Mouse (Mus musculus) cerebellum, postnatal 14 days (tissue): ENCODE results near the gene Mrpl24.
A peak's percentile ranks its signal among the peaks of the same experiment; 100 is the strongest.

Experiments
- DNase-seq, 2 experiments: peaks; one replicate each; pipeline ENCODE4 v3.0.0; 2021; ENCODE audit warnings: mixed read lengths in 2 of 2

Mrpl24 gene

DNA sequence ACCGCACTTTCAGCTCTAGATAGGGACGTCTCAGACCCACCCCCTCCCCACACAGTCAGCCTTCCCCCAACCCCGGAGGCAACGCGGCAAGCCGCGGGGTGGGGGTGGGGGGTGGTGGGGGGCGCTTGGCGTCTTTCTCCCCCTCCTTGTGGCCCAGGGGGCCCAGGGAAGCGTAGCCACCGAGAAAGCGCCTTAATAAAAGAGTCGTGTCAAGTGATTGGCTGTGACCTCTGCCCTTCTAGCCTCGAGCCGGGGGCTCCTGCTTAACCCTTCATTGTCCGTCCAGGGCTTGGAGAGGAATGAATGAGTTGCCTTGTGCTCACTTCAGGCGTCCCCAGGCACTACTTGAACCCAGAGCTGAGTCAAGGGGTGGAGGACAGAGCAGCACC is 28.5 kb downstream of the Mrpl24 start:
- DNase-seq, result no peak

GRCm38 (mm10) chr3:87948378-87949265 is 29.3 kb downstream of the Mrpl24 start, which contains the start of gene Crabp2:
Gene Crabp2, plus strand, starts transcription at chr3:87948666.
- no peak for DNase-seq

- DNase-seq, result no peak
Observed at GRCm38 (mm10) chr3:87949266-87949954, 30.1 kb downstream of the Mrpl24 start.

DNA sequence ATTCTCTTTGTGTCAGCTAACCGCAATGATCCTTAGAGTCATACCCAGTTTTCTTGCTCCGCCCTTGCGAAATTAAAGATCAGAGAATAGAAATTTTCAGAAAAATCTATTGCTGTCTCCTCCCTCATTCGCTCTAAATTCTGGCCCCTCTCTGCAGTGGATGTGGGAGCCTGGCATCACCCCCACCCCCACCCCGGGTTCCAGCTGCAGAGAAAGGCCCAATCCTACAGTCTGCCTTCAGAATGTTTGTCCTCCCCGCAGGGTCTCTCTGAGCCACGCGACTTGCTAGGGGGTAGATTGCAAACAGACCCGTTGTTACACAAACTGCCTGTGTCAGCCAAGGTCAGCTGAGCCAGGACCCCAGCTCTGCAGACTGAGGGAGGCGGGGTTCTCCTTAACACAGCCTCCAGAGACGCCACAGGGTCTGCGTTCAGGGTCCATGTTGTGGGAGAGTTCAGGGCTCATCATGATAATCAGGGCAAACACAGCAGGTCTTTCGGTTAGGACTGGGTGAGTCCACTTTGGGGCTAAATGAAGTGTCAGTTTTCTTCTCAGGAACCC is 30.7 kb downstream of the Mrpl24 start:
- no peak for DNase-seq

- DNase-seq, result no peak
Observed at GRCm38 (mm10) chr3:87951946-87952345, 32.6 kb downstream of the Mrpl24 start.

DNA sequence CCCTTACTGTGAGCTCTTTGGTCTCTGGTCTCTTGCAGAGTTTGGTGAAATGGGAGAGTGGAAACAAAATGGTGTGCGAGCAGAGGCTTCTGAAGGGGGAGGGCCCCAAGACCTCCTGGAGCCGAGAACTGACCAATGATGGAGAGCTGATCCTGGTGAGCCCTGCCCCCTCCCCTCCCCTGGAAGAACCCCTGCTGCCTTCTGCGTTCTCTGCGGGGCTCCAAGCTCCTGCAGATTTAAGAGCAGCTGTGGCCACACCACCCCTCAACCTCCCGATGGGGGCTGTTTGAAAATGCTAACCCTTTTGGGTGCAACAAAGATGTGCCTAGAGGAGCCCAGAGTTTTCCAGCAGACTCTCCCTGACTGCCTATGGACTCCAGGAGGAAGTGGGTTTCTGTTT is 33.1 kb downstream of the Mrpl24 start:
- DNase-seq, result no peak

DNA sequence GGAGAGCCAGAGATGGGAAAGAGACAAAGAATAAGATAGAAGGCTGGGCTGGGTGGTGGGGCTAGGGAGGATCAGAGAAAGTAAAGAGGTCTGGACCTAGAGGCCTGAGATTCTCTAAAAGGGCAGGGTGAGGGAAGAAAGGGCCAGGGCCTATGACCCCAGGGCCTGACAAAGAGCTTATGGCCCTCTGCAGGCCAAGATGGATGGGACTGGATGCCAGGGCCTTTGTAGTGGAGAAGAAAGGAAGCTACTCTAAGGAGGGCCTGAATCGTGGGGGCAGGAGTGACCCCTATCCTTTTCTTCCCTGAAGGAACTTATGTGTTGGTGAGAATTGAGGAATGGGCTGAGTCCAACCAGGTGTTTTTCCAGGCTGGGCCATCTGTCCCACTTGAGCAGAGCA is 38.8 kb downstream of the Mrpl24 start:
- DNase-seq, result no peak

GRCm38 (mm10) chr3:87958476-87958875 is 39.2 kb downstream of the Mrpl24 start:
- DNase-seq, result no peak

GRCm38 (mm10) chr3:87958967-87959366 is 39.7 kb downstream of the Mrpl24 start:
- no peak for DNase-seq

DNA sequence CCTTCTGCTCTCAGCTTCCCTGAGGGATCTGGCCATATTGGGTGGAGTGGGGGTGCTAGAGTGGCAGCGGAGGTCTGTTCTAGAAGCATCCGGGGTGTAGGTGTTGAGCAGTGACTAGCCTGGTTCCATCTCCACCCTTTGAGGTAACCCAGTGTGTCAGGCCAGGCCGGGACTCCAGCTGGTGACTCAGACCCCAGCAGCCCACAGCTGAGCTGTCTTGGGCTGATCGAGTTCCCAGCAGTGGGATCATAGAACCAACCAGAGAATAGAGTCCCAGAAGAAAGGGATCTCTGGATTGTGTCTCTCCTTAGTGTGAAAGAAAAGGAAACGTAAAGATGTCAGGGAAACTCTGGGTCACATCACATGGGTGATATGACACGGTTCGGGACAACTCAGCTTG is 40.1 kb downstream of the Mrpl24 start:
- DNase-seq, result no peak

DNA sequence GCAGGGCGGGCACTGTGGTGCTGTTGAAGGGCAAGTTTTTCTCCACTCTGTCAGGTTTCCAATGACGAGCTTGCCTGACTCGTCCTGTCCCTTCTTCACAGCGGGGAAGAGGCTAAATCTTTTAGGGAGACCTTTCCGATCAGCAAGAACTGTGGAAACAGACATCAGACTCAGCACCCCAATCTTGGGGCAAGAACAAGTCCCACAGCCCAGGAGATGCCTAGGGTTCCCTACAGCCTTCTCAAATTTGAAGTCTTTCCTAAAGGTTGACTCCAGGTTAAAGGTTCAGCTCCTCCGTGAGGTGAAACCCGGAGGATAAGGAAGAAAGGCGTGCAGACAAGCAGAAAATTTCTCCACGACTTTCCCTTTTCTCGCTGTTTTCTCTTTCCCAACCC is 40.9 kb downstream of the Mrpl24 start:
- DNase-seq, result no peak

DNA sequence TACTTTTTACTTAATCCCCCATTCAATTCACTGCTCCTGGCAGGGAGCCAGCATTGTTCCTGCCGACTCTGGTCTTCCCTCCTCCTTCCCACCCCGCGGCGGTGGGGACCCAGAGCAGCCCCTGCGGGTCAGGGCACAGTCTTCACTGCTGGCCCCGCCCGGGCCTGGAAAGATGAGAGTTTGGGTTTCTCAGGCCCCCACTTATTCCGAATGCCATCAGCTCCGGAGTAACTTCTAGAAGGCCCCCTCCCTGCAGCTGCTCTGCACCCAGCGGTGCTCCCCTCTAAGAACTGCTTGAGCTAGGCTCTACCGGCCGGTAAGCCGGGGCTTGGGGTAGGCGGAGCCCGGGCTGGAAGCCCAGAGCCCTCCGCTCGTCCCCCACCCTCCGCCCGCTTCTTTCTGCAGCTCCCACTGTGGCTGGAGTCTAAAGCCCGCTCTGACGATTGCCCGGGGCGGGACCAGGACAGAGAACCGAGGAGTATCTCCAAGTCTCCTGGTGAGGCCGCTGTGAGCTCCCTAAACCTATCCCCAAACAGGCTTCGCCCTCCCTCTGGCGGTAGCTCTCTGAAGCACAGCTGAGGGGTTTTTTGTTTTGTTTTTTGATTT is 41.4 kb downstream of the Mrpl24 start:
- DNase-seq, result peak; percentile 82 to 86

DNA sequence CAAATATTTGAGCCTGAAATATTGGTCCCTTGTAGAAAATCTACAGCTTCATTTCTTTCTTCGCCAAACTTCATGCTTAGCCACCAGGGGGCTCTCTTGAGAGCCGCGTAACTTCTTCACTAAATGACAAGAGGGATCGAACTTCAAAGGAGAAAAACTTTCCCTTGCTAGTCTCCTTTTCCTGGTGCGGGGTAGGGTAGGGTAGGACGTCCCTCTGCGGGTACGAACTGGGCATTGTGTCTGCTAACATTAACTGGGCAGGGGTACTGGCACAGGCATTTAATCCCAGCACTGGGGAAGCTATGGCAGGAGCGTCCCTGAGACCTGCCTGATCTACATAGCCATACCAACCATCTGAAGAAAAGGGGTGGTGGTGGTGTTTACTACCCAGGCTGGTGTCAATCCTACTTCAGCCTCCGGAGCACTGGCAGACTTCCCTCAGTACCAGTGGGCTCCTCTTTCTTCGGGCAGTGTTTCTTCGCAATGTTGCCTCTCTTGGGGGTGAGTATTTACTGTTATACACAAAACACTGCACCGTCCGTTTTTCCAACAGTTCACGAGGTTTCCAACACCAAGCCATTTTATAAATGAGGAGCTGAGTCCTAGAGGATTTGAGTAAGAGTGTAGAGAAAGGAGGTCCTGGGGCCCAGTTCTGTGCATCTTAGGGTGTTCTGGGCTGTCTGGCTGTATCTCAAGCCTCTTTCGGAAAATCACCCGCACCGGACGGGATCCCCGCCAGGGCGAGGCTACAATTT is 51.1 kb downstream of the Mrpl24 start:
- peak; percentile 67 to 70 for DNase-seq

DNA sequence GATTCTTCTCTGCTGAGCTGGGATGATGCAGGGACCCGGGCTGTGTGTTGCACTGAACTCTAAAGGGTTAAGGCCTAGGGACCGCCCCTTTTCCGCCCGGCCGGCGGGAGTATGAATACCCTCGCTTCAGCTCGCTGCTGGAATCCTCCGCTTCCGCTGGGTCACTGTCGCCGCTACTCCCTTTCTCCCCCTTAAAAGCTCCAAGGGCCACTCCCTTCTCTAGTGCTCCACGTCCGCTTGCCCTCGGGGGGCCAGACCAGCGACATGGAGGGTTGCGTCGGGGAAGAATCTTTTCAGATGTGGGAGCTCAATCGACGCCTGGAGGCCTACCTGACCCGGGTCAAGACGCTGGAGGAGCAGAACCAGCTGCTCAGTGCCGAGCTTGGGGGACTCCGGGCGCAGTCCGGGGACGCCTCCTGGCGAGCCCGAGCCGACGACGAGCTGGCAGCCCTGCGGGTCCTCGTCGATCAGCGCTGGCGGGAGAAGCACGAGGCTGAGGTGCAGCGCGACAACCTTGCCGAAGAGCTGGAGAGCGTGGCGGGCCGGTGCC is 51.7 kb downstream of the Mrpl24 start, which contains the start of gene Nes:
Gene Nes (plus strand): TSS at position 140 of the 550 bp plus-strand sequence.
- DNase-seq, result peak in 1 of 2 experiments; percentile 21

DNA sequence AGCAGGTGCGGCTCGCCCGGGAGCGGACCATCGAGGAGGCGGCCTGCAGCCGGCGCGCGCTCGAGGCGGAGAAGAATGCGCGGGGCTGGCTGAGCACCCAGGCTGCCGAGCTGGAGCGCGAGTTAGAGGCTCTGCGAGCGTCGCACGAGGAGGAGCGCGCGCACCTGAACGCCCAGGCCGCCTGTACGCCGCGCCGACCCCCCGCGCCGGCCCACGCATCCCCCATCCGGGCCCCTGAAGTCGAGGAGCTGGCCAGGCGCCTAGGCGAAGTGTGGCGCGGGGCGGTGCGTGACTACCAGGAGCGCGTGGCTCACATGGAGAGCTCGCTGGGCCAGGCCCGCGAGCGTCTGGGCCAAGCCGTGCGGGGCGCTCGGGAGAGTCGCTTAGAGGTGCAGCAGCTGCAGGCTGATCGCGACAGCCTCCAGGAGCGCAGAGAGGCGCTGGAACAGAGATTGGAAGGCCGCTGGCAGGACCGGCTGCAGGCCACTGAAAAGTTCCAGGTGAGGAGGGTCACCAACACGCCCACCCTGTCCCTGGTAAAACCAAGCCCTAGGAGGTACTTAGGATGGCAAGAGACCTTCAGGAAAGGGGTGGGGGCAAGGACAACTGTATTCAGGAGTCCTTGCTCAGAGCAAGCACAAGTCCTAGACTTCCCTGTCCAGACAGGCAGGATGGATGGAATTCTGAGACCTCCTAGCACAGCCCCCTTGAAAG is 52.3 kb downstream of the Mrpl24 start:
- no peak for DNase-seq

GRCm38 (mm10) chr3:87972203-87972664 is 52.9 kb downstream of the Mrpl24 start:
- no peak for DNase-seq

DNA sequence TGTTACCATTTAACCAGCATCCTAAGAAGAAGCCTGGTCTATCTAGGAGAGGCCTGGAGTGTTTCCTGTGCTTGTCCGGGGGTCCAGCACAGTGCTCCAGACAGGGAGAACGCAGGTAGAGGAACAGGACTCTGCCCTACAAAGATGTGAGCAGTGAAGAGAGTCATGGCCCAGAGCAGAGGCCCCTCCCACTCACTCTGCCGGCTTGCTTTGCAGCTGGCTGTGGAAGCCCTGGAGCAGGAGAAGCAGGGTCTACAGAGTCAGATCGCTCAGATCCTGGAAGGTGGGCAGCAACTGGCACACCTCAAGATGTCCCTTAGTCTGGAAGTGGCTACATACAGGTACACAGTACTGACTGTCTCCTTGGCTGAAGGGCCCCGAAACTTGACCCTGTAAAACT is 53.5 kb downstream of the Mrpl24 start:
- no peak for DNase-seq
